Mouse (Mus musculus) forebrain, embryonic 10.5 days (tissue): ENCODE data around the gene Pitpnc1. TPM values are rescaled to one million over a fixed set of nuclear protein-coding genes. Genes with fewer than 3 reads are reported as not detected.

ENCODE experiments used
- DNase-seq: peaks from one replicate; pipeline ENCODE4 v3.0.0-alpha.2; 2017; ENCODE audit warnings: low spot score; ENCODE audit errors: extremely low spot score
- H3K27ac ChIP-seq: fragments of 300-500 bp; sonication (generic); 2 replicates; pipeline ENCODE4 v1.5.1; 2016; ENCODE audit warnings: mild to moderate bottlenecking
- H3K27me3 ChIP-seq: fragments of 300-500 bp; sonication (generic); 2 replicates; pipeline ENCODE4 v1.6.1; 2016; ENCODE audit warnings: mild to moderate bottlenecking; ENCODE audit not compliant: poor library complexity, severe bottlenecking
- H3K36me3 ChIP-seq: fragments of 300-500 bp; sonication (generic); replicated peaks from 2 replicates; pipeline ENCODE4 v1.6.1; 2016; ENCODE audit warnings: mild to moderate bottlenecking, moderate library complexity
- H3K4me1 ChIP-seq: fragments of 300-500 bp; sonication (generic); 2 replicates; pipeline ENCODE4 v1.6.1; 2016
- H3K4me3 ChIP-seq: fragments of 300-500 bp; sonication (generic); 2 replicates; pipeline ENCODE4 v1.5.1; 2016; ENCODE audit warnings: mild to moderate bottlenecking, moderate library complexity
- H3K9me3 ChIP-seq: fragments of 300-500 bp; sonication (generic); 2 replicates; pipeline ENCODE4 v1.6.1; 2016; ENCODE audit warnings: mild to moderate bottlenecking, moderate library complexity
- WGBS: fragments of 180-500 bp; shearing (Covaris S2); methylation state at CpG from one replicate; pipeline ENCODE4 v1.1.7; 2016; 5-methylcytosine and 5-hydroxymethylcytosine counted together
- polyA plus RNA-seq: library from polyadenylated mRNA; unstranded; fragments of >200 nt; fragmentation: Nextera tagmentation; extraction: Ambion mirVana; gene quantifications from 2 replicates; pipeline ENCODE4 v1.2.1, GENCODE M21; 2016

Pitpnc1 gene
- polyA plus RNA-seq, 1 experiment from 2014 or later: 26.8 TPM

DNA sequence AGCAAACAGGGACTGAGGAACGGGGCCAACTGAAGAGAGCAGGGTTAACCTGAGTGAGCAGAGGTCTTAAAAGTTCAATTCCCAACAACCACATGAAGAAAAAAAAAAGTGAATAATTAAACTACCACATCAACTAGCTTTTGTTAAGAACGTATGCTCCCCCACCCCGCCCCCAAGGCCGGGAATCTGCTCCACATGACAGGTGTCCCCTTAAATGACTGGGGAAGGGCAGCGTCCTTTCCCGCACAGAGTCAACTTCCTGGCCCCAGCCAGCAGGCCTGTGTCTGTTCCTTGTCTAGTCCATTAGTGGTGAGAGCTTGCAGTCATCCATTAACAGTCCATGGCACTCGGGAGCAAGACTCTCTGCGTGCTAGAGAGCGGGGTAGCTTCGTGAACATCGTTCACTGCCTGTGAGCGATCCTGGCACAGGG lies 7.2 kb downstream of the Pitpnc1 start:
- H3K27me3 ChIP-seq: no peaks in the 10 kb centered on the region
- H3K4me1 ChIP-seq: peaks cover 28% of the 10 kb centered on the region
- peaks cover 42% of the 10 kb centered on the region for H3K36me3 ChIP-seq
- no peak for DNase-seq
- H3K4me3 ChIP-seq: no peak overlapping the region
- 95% methylated on average over 12 of the region's 12 CpGs for WGBS
- no peaks in the 10 kb centered on the region for H3K9me3 ChIP-seq
- no peak overlapping the region for H3K27ac ChIP-seq

DNA sequence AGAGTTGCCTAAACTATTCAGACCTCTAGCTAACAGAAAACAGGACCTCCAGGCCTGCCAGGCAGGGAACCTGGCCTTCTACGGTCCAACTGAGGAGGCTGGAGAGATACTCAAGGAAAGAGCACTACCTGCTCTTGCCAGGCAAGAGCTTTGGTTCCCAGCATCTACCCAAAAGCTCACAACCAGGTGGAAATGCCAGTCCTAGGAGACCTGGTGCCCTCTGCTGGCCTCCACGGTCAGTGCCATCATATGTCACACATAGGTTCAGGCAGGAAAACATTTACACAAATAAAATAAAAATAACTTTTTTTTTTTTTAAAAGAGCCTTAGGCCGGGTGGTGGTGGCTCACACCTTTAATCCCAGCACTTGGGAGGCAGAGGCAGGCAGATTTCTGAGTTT lies 8.0 kb downstream of the Pitpnc1 start:
- Histone ChIP-seq H3K36me3 (peaks cover 46% of the 10 kb centered on the region), H3K27me3 (no peaks in the 10 kb centered on the region), H3K27ac (no peak overlapping the region), H3K9me3 (no peaks in the 10 kb centered on the region), H3K4me3 (no peak overlapping the region), H3K4me1 (peaks cover 20% of the 10 kb centered on the region)
- 91% methylated on average over 3 of the region's 3 CpGs for WGBS
- DNase-seq: no peak

DNA sequence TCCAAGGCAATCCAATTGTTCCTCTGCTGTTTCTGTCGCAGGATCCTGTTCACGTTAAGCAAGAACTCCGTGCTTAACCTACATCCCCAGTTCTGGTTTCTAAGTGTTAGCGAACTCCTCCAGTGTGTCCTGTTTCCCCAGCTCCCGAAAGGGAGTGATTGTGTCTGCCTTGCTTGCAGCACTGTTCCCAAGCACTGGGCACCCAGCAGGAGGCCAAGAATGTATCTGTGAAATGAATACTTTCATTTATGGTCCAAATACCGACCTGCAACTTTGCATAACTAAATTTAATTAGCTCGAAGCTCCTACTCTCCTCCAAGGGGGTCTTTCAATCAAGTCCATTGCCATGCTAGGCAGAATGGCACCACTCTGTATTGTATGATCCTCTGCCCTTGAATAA lies 10.7 kb downstream of the Pitpnc1 start:
- no peaks in the 10 kb centered on the region for H3K27me3 ChIP-seq
- peaks cover 60% of the 10 kb centered on the region for H3K36me3 ChIP-seq
- peaks cover 16% of the 10 kb centered on the region for H3K4me1 ChIP-seq
- H3K9me3 ChIP-seq: no peaks in the 10 kb centered on the region
- no peak overlapping the region for H3K27ac ChIP-seq
- H3K4me3 ChIP-seq: no peak overlapping the region
- 73% methylated on average over 7 of the region's 7 CpGs for WGBS
- peak; percentile 34 for DNase-seq

DNA sequence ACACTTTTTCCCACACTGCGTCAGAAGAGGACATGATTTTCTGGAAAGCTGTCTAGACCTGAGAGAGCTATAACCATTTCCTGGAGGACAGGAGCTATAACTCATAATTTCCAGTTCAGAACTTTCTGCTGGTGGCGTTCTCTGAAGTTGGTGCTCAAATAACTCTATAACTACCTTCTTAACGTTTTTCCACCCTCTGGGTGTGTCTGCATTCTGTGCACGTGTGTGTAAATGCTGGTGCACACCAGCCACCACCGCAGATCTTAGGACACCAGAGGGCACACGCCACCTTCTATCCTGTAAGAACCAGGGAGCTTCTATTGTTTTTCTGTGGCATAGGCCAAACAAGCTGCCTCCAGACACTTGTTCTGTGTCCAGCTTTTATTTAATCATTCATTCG lies 11.5 kb downstream of the Pitpnc1 start:
- DNase-seq: no peak
- Histone ChIP-seq H3K4me1 (peaks cover 19% of the 10 kb centered on the region), H3K27ac (no peak overlapping the region), H3K4me3 (no peak overlapping the region), H3K36me3 (peaks cover 66% of the 10 kb centered on the region), H3K27me3 (no peaks in the 10 kb centered on the region), H3K9me3 (no peaks in the 10 kb centered on the region)
- 89% methylated on average over 7 of the region's 7 CpGs for whole genome bisulfite sequencing

DNA sequence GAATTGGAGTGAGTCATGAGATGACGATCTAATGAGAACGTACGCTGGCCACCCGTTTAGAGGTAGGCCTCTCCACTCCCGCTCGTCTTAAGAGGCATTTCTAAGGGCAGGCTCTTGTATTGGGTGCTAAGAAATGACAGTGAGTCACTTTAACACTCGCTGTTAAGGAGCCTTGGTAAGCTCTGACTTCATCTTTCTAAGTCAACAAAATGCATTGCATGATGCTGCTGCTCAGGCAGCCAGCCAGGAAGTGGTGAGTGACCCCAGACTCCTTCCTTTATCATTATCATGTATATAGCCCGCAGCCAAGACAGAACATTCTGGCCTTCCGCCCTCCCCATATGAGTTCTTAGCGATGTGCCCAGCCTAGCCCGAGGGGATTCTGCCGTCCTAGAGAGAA lies 12.2 kb downstream of the Pitpnc1 start:
- peak overlapping the region; percentile 20; the same call in 1 of the 2 replicates for H3K27ac ChIP-seq
- H3K4me1 ChIP-seq: peaks cover 19% of the 10 kb centered on the region
- no peak for DNase-seq
- H3K9me3 ChIP-seq: peaks cover 6% of the 10 kb centered on the region
- no peaks in the 10 kb centered on the region for H3K27me3 ChIP-seq
- H3K4me3 ChIP-seq: no peak overlapping the region
- peaks cover 67% of the 10 kb centered on the region for H3K36me3 ChIP-seq
- 89% methylated on average over 12 of the region's 12 CpGs for WGBS

DNA sequence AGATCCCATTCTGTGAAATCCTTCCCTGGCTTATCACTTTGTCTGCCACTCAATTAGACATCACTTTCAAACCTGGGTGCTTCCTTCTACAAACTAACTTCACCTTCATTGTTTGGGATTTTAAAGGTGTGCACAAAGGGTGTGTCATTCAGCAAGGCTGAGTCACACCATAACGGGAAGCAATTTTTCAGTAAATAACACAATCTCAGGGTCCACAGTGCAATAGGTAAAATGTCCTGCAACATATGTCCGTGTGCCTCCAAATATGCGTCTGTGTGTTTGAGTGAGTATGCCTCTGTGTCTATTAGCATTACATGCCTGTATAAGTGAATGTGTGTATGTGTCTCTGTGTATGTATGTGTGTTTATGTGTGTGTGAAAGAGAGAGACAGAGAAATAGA lies 13.2 kb downstream of the Pitpnc1 start:
- H3K9me3 ChIP-seq: peaks cover 7% of the 10 kb centered on the region
- H3K4me3 ChIP-seq: no peak overlapping the region
- H3K27me3 ChIP-seq: no peaks in the 10 kb centered on the region
- H3K27ac ChIP-seq: no peak overlapping the region
- 88% methylated on average over 3 of the region's 3 CpGs for WGBS
- peaks cover 65% of the 10 kb centered on the region for H3K36me3 ChIP-seq
- no peak for DNase-seq
- H3K4me1 ChIP-seq: peaks cover 19% of the 10 kb centered on the region

DNA sequence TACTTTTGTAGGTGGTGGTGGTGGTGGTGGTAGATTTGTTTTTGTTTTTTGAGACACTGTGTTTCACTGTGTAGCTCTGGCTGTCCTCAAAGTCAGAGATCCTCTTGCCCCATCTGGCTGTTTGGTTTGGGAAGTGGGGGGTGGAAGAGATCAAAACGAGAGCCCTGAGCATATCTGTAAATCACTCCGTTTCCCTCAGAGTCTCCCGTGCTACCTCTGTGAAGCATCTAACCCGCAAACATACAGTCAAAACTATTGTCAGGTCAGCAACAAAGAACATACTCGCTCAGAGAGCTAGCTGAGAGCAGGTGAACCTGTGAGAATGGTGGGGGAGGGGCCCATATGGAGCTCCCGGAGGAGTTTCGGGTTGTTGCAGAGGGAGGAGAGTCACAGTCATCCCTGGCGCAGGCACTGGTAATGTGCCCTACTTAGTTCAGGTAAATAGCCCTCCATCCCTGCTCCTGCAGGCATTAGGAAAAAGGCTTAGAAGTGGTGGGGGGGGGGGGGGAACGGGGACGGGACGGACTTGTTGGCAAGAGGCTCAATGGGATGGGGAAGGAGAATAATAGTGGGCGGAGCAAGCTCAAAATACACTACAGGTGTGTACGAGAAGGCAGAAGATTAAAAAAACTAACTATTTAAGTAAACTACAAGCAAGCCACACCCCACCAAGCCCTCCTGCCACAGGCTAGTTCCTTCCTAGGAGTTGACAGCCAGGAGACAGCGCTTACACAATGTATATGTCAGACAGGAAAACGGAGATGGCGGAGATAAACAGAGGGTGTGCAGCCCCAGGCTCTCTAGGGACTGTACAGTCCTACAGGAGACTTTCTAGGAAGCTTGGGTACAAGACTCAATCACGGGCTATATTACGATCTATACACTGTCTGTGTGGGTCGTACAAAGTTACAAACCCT lies 15.7 kb downstream of the Pitpnc1 start:
- Histone ChIP-seq H3K27ac (no peak overlapping the region), H3K4me3 (no peak overlapping the region), H3K27me3 (no peaks in the 10 kb centered on the region), H3K9me3 (peaks cover 7% of the 10 kb centered on the region), H3K36me3 (peaks cover 63% of the 10 kb centered on the region), H3K4me1 (peaks cover 19% of the 10 kb centered on the region)
- WGBS: 60% methylated on average over 19 of the region's 19 CpGs
- DNase-seq: no peak

DNA sequence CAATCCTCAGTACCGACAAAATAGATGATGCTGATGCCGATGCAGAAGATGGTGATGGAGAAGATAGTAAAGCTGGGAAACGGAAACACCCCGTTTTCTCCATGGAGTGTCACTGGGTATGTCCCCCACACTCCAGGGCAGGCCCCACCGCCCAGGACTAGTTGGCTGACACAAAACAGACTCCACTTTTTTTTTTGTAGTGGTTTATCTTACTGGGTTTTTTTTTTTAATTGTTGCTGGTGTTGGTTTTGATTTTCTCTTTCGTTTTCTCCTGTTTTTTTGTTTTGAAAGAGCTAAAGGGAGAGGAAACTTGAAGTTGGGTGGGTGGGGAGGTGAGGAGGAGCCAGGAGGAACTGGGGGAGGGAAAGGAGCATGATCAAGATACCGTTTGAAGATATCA lies 18.4 kb downstream of the Pitpnc1 start:
- Histone ChIP-seq H3K27ac (no peak overlapping the region), H3K4me3 (no peak overlapping the region), H3K36me3 (peaks cover 50% of the 10 kb centered on the region), H3K9me3 (peaks cover 7% of the 10 kb centered on the region), H3K27me3 (no peaks in the 10 kb centered on the region), H3K4me1 (peaks cover 31% of the 10 kb centered on the region)
- WGBS: 94% methylated on average over 7 of the region's 7 CpGs
- DNase-seq: no peak

DNA sequence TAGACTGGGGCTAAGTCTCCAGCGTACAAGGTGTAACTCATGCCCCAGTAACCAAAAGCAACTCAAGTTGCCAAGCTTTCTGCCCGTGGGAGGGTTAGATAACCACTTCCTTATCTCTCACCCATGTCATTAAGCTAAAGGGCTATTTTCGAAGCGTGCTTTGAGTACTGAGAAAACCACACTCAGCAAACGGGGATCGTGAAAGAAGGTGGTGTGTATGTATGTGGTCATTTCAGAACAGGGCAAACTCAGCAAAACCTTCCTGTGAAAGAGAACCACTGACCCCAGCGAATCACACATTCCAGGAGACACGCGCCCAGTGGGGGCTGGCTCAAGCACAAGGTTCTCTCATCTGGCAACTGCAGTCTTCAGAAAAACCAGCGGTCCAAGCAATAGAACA lies 19.4 kb downstream of the Pitpnc1 start:
- 96% methylated on average over 10 of the region's 10 CpGs for WGBS
- Histone ChIP-seq H3K36me3 (peaks cover 43% of the 10 kb centered on the region), H3K4me1 (peaks cover 35% of the 10 kb centered on the region), H3K4me3 (no peak overlapping the region), H3K27ac (no peak overlapping the region), H3K27me3 (no peaks in the 10 kb centered on the region), H3K9me3 (peaks cover 7% of the 10 kb centered on the region)
- DNase-seq: no peak

DNA sequence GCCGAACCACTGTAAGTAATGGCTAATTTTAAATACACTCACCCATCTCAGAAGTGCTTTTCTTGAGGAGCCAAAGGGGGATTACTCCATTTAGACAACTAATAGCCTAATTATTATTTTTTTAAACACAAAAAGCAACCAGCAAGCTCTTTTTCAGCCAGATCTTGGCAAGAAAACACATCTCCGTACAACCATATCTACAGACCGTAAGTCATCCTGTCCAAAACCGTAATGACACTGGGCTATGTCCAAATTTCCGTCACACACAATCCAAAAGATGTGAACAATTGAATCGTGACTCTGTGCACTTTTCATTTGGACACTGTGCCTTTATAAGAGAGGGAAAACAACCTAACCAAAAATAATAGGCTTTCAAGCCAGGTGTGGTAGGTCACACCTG lies 20.4 kb downstream of the Pitpnc1 start:
- H3K9me3 ChIP-seq: peaks cover 7% of the 10 kb centered on the region
- no peak overlapping the region for H3K27ac ChIP-seq
- whole genome bisulfite sequencing: 95% methylated on average over 6 of the region's 6 CpGs
- peaks cover 40% of the 10 kb centered on the region for H3K36me3 ChIP-seq
- no peak for DNase-seq
- no peak overlapping the region for H3K4me3 ChIP-seq
- no peaks in the 10 kb centered on the region for H3K27me3 ChIP-seq
- H3K4me1 ChIP-seq: peaks cover 33% of the 10 kb centered on the region

DNA sequence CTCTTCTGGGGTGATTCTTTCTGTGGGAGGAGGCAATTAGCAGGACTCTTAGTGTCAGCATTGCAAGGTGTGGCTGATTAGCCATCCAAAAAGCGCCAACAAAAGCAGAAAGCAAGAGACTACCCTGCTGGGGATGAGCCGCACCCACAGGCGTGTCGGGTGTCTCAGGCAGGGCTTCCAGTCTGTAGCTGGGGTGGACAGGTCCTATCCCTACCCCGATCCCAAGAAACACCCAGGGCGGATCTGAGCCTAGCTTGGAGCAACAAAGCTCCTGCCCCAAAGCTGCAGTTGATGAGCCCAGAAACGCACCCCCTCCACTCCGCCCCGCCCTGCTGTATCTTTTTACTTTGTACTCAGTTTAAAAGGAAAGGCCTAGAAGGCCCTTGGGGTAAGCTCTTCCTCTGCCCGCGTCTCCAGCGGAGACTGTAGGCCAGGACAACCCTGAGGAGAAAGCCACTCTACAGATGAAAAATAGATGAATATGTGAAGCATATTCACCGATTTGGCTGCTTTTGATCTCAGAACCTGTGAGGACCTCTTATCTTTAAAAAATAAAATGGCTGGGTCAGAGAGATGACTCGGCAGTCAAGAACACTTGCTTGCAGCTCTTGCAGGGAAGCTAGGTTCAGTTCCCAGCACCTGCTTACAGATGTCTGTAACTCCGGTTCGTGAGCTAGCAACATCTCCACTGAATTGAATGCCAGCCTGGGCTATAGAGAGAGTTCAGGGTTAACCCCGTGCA lies 21.2 kb downstream of the Pitpnc1 start:
- 74% methylated on average over 17 of the region's 17 CpGs for WGBS
- peak overlapping the region; percentile 59 for H3K27ac ChIP-seq

DNA sequence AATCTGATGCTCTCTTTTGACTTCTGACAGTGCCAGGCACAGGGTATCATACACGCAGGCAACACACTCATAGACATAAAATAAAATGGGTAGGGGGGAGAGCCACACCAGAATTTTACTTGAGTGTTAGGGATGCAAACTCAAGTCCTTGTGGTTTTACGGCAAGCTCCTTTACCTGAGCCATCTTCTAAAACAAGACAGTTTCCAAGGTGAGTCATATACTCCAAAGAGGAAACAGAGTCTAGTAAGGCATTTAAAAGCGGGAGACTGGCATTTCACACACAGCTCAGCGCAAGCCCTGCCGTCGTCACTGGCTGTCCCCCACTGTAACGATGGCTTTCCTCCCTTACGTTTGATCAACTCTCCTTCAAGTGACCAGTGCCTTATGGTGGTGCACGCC lies 22.6 kb downstream of the Pitpnc1 start:
- WGBS: 95% methylated on average over 9 of the region's 9 CpGs
- Histone ChIP-seq H3K4me1 (peaks cover 30% of the 10 kb centered on the region), H3K27me3 (no peaks in the 10 kb centered on the region), H3K27ac (no peak overlapping the region), H3K9me3 (no peaks in the 10 kb centered on the region), H3K4me3 (no peak overlapping the region), H3K36me3 (peaks cover 18% of the 10 kb centered on the region)
- no peak for DNase-seq

More for the DNA sequence above, 21.2 kb downstream of the Pitpnc1 start:
- no peak overlapping the region for H3K4me3 ChIP-seq
- peaks cover 33% of the 10 kb centered on the region for H3K36me3 ChIP-seq
- peaks cover 7% of the 10 kb centered on the region for H3K9me3 ChIP-seq
- H3K27me3 ChIP-seq: no peaks in the 10 kb centered on the region
- H3K4me1 ChIP-seq: peaks cover 27% of the 10 kb centered on the region
- no peak for DNase-seq

DNA sequence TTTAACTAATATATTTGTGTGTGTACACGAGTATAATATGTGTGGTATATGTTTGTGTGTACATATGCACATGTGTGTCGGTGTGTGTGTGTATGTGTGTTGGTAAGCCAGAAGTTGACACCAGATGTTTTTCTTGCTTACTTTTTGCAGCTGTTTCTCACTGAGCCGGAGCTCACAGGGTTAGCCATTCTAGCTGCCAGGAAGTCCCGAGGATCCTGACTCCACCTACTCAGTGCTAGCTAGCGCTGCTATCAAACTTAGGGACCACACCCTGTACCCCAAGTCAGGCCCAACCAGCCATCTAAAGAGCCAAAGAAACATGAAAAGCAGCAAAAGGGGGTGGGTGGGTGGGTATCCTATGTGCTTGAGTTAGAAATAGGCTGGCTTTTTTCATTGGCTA lies 23.1 kb downstream of the Pitpnc1 start:
- H3K9me3 ChIP-seq: no peaks in the 10 kb centered on the region
- no peak overlapping the region for H3K4me3 ChIP-seq
- WGBS: 86% methylated on average over 5 of the region's 5 CpGs
- no peak for DNase-seq
- peaks cover 14% of the 10 kb centered on the region for H3K36me3 ChIP-seq
- no peak overlapping the region for H3K27ac ChIP-seq
- H3K27me3 ChIP-seq: no peaks in the 10 kb centered on the region
- H3K4me1 ChIP-seq: peaks cover 30% of the 10 kb centered on the region
